Mouse (Mus musculus): Measurements from ENCODE around the gene Myom3. TPM values are rescaled to one million over a fixed set of nuclear protein-coding genes. Genes with fewer than 3 reads are reported as not detected.
"Not testable (repeated sequence)": the region's sequence is repeated elsewhere in the genome, so short reads cannot be mapped to it uniquely, and the experiment has no call there.

The Myom3 gene
- total RNA-seq (2017) = not detected in 3 replicates

GRCm38 (mm10) chr4:135759356-135759976, at the start of gene Myom3:
Gene Myom3 (plus strand): TSS chr4:135759715.
- no peak for ATAC-seq (replicated peaks; ENCODE audit: insufficient number of reproducible peaks, low FRiP score, low TSS enrichment, poor library complexity, severe bottlenecking)

GRCm38 (mm10) chr4:135710392-135710791, 49.1 kb upstream of the Myom3 start:
- ATAC-seq (replicated peaks; ENCODE audit: insufficient number of reproducible peaks, low FRiP score, low TSS enrichment, poor library complexity, severe bottlenecking) = no peak

- no peak for ATAC-seq (replicated peaks; ENCODE audit: insufficient number of reproducible peaks, low FRiP score, low TSS enrichment, poor library complexity, severe bottlenecking)
These were observed 44.7 kb upstream of the Myom3 start for GRCm38 (mm10) chr4:135714776-135715175.

- not testable (repeated sequence) for ATAC-seq (replicated peaks; ENCODE audit: insufficient number of reproducible peaks, low FRiP score, low TSS enrichment, poor library complexity, severe bottlenecking)
These were observed 43.1 kb upstream of the Myom3 start for GRCm38 (mm10) chr4:135716438-135716837.

- ATAC-seq (replicated peaks; ENCODE audit: insufficient number of reproducible peaks, low FRiP score, low TSS enrichment, poor library complexity, severe bottlenecking) = no peak
These were observed 36.8 kb upstream of the Myom3 start for GRCm38 (mm10) chr4:135722540-135723290.

- no peak for ATAC-seq (replicated peaks; ENCODE audit: insufficient number of reproducible peaks, low FRiP score, low TSS enrichment, poor library complexity, severe bottlenecking)
These were observed 33.1 kb upstream of the Myom3 start for GRCm38 (mm10) chr4:135726416-135726815.

- no peak for ATAC-seq (replicated peaks; ENCODE audit: insufficient number of reproducible peaks, low FRiP score, low TSS enrichment, poor library complexity, severe bottlenecking)
These were observed 31.7 kb upstream of the Myom3 start, which contains the start of gene Il22ra1 for GRCm38 (mm10) chr4:135727817-135728216. Gene Il22ra1 (plus strand): TSS chr4:135728172.

GRCm38 (mm10) chr4:135730204-135730603, 29.3 kb upstream of the Myom3 start:
- ATAC-seq (replicated peaks; ENCODE audit: insufficient number of reproducible peaks, low FRiP score, low TSS enrichment, poor library complexity, severe bottlenecking) = no peak

- no peak for ATAC-seq (replicated peaks; ENCODE audit: insufficient number of reproducible peaks, low FRiP score, low TSS enrichment, poor library complexity, severe bottlenecking)
These were observed 28.6 kb upstream of the Myom3 start for GRCm38 (mm10) chr4:135730951-135731350.

- no peak for ATAC-seq (replicated peaks; ENCODE audit: insufficient number of reproducible peaks, low FRiP score, low TSS enrichment, poor library complexity, severe bottlenecking)
These were observed 25.6 kb upstream of the Myom3 start for GRCm38 (mm10) chr4:135733901-135734300.

GRCm38 (mm10) chr4:135736903-135737302, 22.6 kb upstream of the Myom3 start:
- ATAC-seq (replicated peaks; ENCODE audit: insufficient number of reproducible peaks, low FRiP score, low TSS enrichment, poor library complexity, severe bottlenecking) = no peak

- ATAC-seq (replicated peaks; ENCODE audit: insufficient number of reproducible peaks, low FRiP score, low TSS enrichment, poor library complexity, severe bottlenecking) = no peak
These were observed 21.3 kb upstream of the Myom3 start for GRCm38 (mm10) chr4:135738237-135738636.

GRCm38 (mm10) chr4:135739148-135739547, 20.4 kb upstream of the Myom3 start:
- ATAC-seq (replicated peaks; ENCODE audit: insufficient number of reproducible peaks, low FRiP score, low TSS enrichment, poor library complexity, severe bottlenecking) = no peak

- no peak for ATAC-seq (replicated peaks; ENCODE audit: insufficient number of reproducible peaks, low FRiP score, low TSS enrichment, poor library complexity, severe bottlenecking)
These were observed 19.8 kb upstream of the Myom3 start for GRCm38 (mm10) chr4:135739672-135740071.

GRCm38 (mm10) chr4:135743520-135743919, 16.0 kb upstream of the Myom3 start:
- ATAC-seq (replicated peaks; ENCODE audit: insufficient number of reproducible peaks, low FRiP score, low TSS enrichment, poor library complexity, severe bottlenecking) = no peak

GRCm38 (mm10) chr4:135744726-135745448, 14.6 kb upstream of the Myom3 start:
- ATAC-seq (replicated peaks; ENCODE audit: insufficient number of reproducible peaks, low FRiP score, low TSS enrichment, poor library complexity, severe bottlenecking) = no peak

GRCm38 (mm10) chr4:135745613-135746012, 13.9 kb upstream of the Myom3 start:
- ATAC-seq (replicated peaks; ENCODE audit: insufficient number of reproducible peaks, low FRiP score, low TSS enrichment, poor library complexity, severe bottlenecking) = no peak

GRCm38 (mm10) chr4:135750896-135751295, 8.6 kb upstream of the Myom3 start:
- ATAC-seq (replicated peaks; ENCODE audit: insufficient number of reproducible peaks, low FRiP score, low TSS enrichment, poor library complexity, severe bottlenecking) = no peak

GRCm38 (mm10) chr4:135752106-135752778, 7.3 kb upstream of the Myom3 start:
- no peak for ATAC-seq (replicated peaks; ENCODE audit: insufficient number of reproducible peaks, low FRiP score, low TSS enrichment, poor library complexity, severe bottlenecking)

Data from monocyte, adult 5-6 weeks (primary cell).